Mouse (Mus musculus) kidney, embryonic 16.5 days (tissue): ENCODE results near the gene Ceacam1. TPM values are rescaled to one million over a fixed set of nuclear protein-coding genes. Genes with fewer than 3 reads are reported as not detected.
"Not testable (repeated sequence)": the region's sequence is repeated elsewhere in the genome, so short reads cannot be mapped to it uniquely, and the experiment has no call there.

Experiments
- ATAC-seq: fragments of 200-750 bp; cut with Nextera tagmentation; 2 replicates; pipeline ENCODE4 v1.8.0; 2017; ENCODE audit warnings: moderate TSS enrichment; ENCODE audit not compliant: low FRiP score, low TSS enrichment
- H3K27ac ChIP-seq: fragments of 300-500 bp; sonication (generic); 2 replicates; pipeline ENCODE4 v1.5.1; 2014; ENCODE audit warnings: low read length
- H3K27me3 ChIP-seq: fragments of 300-500 bp; sonication (generic); 2 replicates; pipeline ENCODE4 v1.6.1; 2014; ENCODE audit warnings: low read length, control low read depth, mixed read lengths; ENCODE audit not compliant: insufficient read depth
- H3K36me3 ChIP-seq: fragments of 300-500 bp; sonication (generic); 2 replicates; pipeline ENCODE4 v1.6.1; 2014; ENCODE audit warnings: low read length, control low read depth, mixed read lengths; ENCODE audit not compliant: insufficient read depth
- H3K4me1 ChIP-seq: fragments of 300-500 bp; sonication (generic); 2 replicates; pipeline ENCODE4 v1.6.1; 2014; ENCODE audit warnings: low read length, control low read depth, mixed read lengths; ENCODE audit not compliant: insufficient read depth
- H3K4me2 ChIP-seq: fragments of 300-500 bp; sonication (generic); replicated peaks from 2 replicates; pipeline ENCODE4 v1.6.1; 2014; ENCODE audit warnings: low read depth, low read length
- H3K4me3 ChIP-seq: fragments of 300-500 bp; sonication (generic); 2 replicates; pipeline ENCODE4 v1.5.1; 2014; ENCODE audit warnings: mild to moderate bottlenecking, low read length
- H3K9ac ChIP-seq: fragments of 300-500 bp; sonication (generic); replicated peaks from 2 replicates; pipeline ENCODE4 v1.6.1; 2014; ENCODE audit warnings: low read length
- H3K9me3 ChIP-seq: fragments of 300-500 bp; sonication (generic); 2 replicates; pipeline ENCODE4 v1.6.1; 2016; ENCODE audit warnings: low read length, control low read depth
- WGBS: fragments of 180-500 bp; shearing (Covaris S2); extraction: QIAGEN DNeasy Blood & Tissue Kit; methylation state at CpG from one replicate; pipeline ENCODE4 v1.1.7; 2014; 5-methylcytosine and 5-hydroxymethylcytosine counted together
- polyA plus RNA-seq: library from polyadenylated mRNA; unstranded; fragments of >200 nt; fragmentation: Nextera tagmentation; extraction: Ambion mirVana; gene quantifications from 2 replicates; pipeline ENCODE4 v1.2.1, GENCODE M21; 2015

The Ceacam1 gene
- polyA plus RNA-seq, 1 experiment from 2014 or later, result 4.4 TPM

GRCm38 (mm10) chr7:25480791-25481190 is 3.4 kb upstream of the Ceacam1 start:
- not testable (repeated sequence) for H3K36me3 ChIP-seq, H3K27me3 ChIP-seq, H3K4me3 ChIP-seq, H3K9me3 ChIP-seq, H3K4me2 ChIP-seq, H3K9ac ChIP-seq, ATAC-seq, H3K4me1 ChIP-seq, H3K27ac ChIP-seq
- 71% methylated on average over 8 of the region's 8 CpGs for WGBS

- H3K9ac ChIP-seq, result no peak overlapping the region
- H3K27ac ChIP-seq, result no peak overlapping the region
- H3K4me1 ChIP-seq, result peaks cover 8% of the 10 kb centered on the region; the same call in 1 of the 2 replicates
- ATAC-seq, result peak; percentile 46; the same call in 1 of the 2 replicates
- 0% methylated on average over 1 of the region's 1 CpGs for WGBS
- H3K27me3 ChIP-seq, result no peaks in the 10 kb centered on the region
- H3K36me3 ChIP-seq, result no peaks in the 10 kb centered on the region
- H3K4me3 ChIP-seq, result no peak overlapping the region
- H3K4me2 ChIP-seq, result no peak overlapping the region
- H3K9me3 ChIP-seq, result no peaks in the 10 kb centered on the region
These were observed 2.0 kb upstream of the Ceacam1 start for GRCm38 (mm10) chr7:25479440-25479839.

GRCm38 (mm10) chr7:25477752-25478093 is 320 bp upstream of the Ceacam1 start:
- not testable (repeated sequence) for ATAC-seq

GRCm38 (mm10) chr7:25471821-25472220 is 5.6 kb downstream of the Ceacam1 start:
- H3K27ac ChIP-seq, H3K4me1 ChIP-seq, H3K36me3 ChIP-seq, ATAC-seq, H3K27me3 ChIP-seq, H3K4me3 ChIP-seq, H3K9ac ChIP-seq, H3K4me2 ChIP-seq, H3K9me3 ChIP-seq: not testable (repeated sequence)
- WGBS, result 82% methylated on average over 6 of the region's 6 CpGs

More at GRCm38 (mm10) chr7:25477752-25478093, 320 bp upstream of the Ceacam1 start:
- not testable (repeated sequence) for H3K27ac ChIP-seq, H3K4me1 ChIP-seq, H3K4me2 ChIP-seq, H3K27me3 ChIP-seq, H3K4me3 ChIP-seq, H3K36me3 ChIP-seq, H3K9me3 ChIP-seq, H3K9ac ChIP-seq
- 0% methylated on average over 1 of the region's 2 CpGs for WGBS

- H3K27me3 ChIP-seq, H3K27ac ChIP-seq, H3K36me3 ChIP-seq, H3K4me2 ChIP-seq, H3K4me1 ChIP-seq, H3K4me3 ChIP-seq, H3K9me3 ChIP-seq, H3K9ac ChIP-seq, ATAC-seq: not testable (repeated sequence)
- WGBS, result 86% methylated on average over 3 of the region's 3 CpGs
These were observed 11.8 kb downstream of the Ceacam1 start for GRCm38 (mm10) chr7:25465586-25465985.

GRCm38 (mm10) chr7:25465010-25465409 is 12.4 kb downstream of the Ceacam1 start:
- Histone ChIP-seq H3K36me3 (no peaks in the 10 kb centered on the region), H3K9me3 (no peaks in the 10 kb centered on the region), H3K4me3 (no peak overlapping the region), H3K27ac (no peak overlapping the region), H3K9ac (no peak overlapping the region), H3K4me1 (no peaks in the 10 kb centered on the region), H3K4me2 (no peak overlapping the region), H3K27me3 (no peaks in the 10 kb centered on the region)
- no peak for ATAC-seq
- WGBS, result 85% methylated on average over 1 of the region's 1 CpGs

- H3K27ac ChIP-seq, H3K4me2 ChIP-seq, H3K4me3 ChIP-seq, H3K36me3 ChIP-seq, H3K9ac ChIP-seq, H3K4me1 ChIP-seq, H3K9me3 ChIP-seq, H3K27me3 ChIP-seq: not testable (repeated sequence)
- 0 out of 2 replicates have a peak, but pooled peaks have one; percentile 19 for ATAC-seq
- no CpG with 5 or more reads among the region's 1 CpGs for WGBS
These were observed 15.4 kb downstream of the Ceacam1 start for GRCm38 (mm10) chr7:25462033-25462337.

- H3K36me3 ChIP-seq, H3K4me2 ChIP-seq, H3K27me3 ChIP-seq, H3K4me1 ChIP-seq, H3K9me3 ChIP-seq, H3K9ac ChIP-seq, H3K4me3 ChIP-seq, ATAC-seq, H3K27ac ChIP-seq: not testable (repeated sequence)
- 67% methylated on average over 4 of the region's 5 CpGs for WGBS
These were observed 15.9 kb downstream of the Ceacam1 start for GRCm38 (mm10) chr7:25461336-25462032.

GRCm38 (mm10) chr7:25452103-25452502 is 25.3 kb downstream of the Ceacam1 start:
- WGBS, result 50% methylated on average over 3 of the region's 3 CpGs
- Histone ChIP-seq H3K4me2 (no peak overlapping the region), H3K36me3 (no peaks in the 10 kb centered on the region), H3K27ac (no peak overlapping the region), H3K4me3 (no peak overlapping the region), H3K9me3 (no peaks in the 10 kb centered on the region), H3K9ac (no peak overlapping the region), H3K4me1 (peaks cover 8% of the 10 kb centered on the region; the same call in 1 of the 2 replicates), H3K27me3 (no peaks in the 10 kb centered on the region)
- no peak for ATAC-seq

- no peaks in the 10 kb centered on the region for H3K9me3 ChIP-seq
- H3K4me3 ChIP-seq, result no peak overlapping the region
- ATAC-seq, result 0 out of 2 replicates have a peak, but pooled peaks have one; percentile 54
- 15% methylated on average over 9 of the region's 9 CpGs for WGBS
- peak overlapping the region; percentile 17 for H3K27ac ChIP-seq
- H3K4me2 ChIP-seq, result no peak overlapping the region
- peaks cover 8% of the 10 kb centered on the region; the same call in 1 of the 2 replicates for H3K4me1 ChIP-seq
- no peaks in the 10 kb centered on the region for H3K36me3 ChIP-seq
- no peaks in the 10 kb centered on the region for H3K27me3 ChIP-seq
- H3K9ac ChIP-seq, result no peak overlapping the region
These were observed 27.2 kb downstream of the Ceacam1 start for GRCm38 (mm10) chr7:25449913-25450890.
